Mouse (Mus musculus): ENCODE measurements at regions not wholly inside any gene's neighbourhood (a gene's known extent, or its start where the extent isn't known, plus 50 kb on each side); places are given as distances from the start of the nearest gene placed in this dataset.

GRCm38 (mm10) chr10:23542712-23543111 lies 192.1 kb upstream of the Eya4 start:
- Histone ChIP-seq H3K27me3 (ENCODE audit: control insufficient read depth, insufficient read depth, low read length) (no peaks in the 10 kb centered on the region), H3K36me3 (ENCODE audit: control insufficient read depth, insufficient read depth, low read length) (no peaks in the 10 kb centered on the region), H3K4me3 (ENCODE audit: low read depth, low read length) (no peak overlapping the region), H3K4me1 (ENCODE audit: control insufficient read depth, insufficient read depth, low read length) (no peaks in the 10 kb centered on the region), H3K27ac (ENCODE audit: low read length) (no peak overlapping the region), H3K9ac (replicated peaks; ENCODE audit: low read depth, low read length) (no peak overlapping the region), H3K4me2 (replicated peaks; ENCODE audit: low read depth, low read length) (no peak overlapping the region), H3K9me3 (ENCODE audit: control insufficient read depth, low read depth, low read length) (no peaks in the 10 kb centered on the region)
- no peak for ATAC-seq (ENCODE audit: insufficient number of reproducible peaks, insufficient read depth, low FRiP score, low read depth)
- 76% methylated on average over 11 of the region's 11 CpGs for WGBS

GRCm38 (mm10) chr10:23541914-23542313 lies 191.3 kb upstream of the Eya4 start:
- Histone ChIP-seq H3K36me3 (ENCODE audit: control insufficient read depth, insufficient read depth, low read length) (no peaks in the 10 kb centered on the region), H3K4me2 (replicated peaks; ENCODE audit: low read depth, low read length) (no peak overlapping the region), H3K27me3 (ENCODE audit: control insufficient read depth, insufficient read depth, low read length) (no peaks in the 10 kb centered on the region), H3K4me1 (ENCODE audit: control insufficient read depth, insufficient read depth, low read length) (no peaks in the 10 kb centered on the region), H3K4me3 (ENCODE audit: low read depth, low read length) (no peak overlapping the region), H3K9ac (replicated peaks; ENCODE audit: low read depth, low read length) (no peak overlapping the region), H3K27ac (ENCODE audit: low read length) (no peak overlapping the region), H3K9me3 (ENCODE audit: control insufficient read depth, low read depth, low read length) (no peaks in the 10 kb centered on the region)
- ATAC-seq (ENCODE audit: insufficient number of reproducible peaks, insufficient read depth, low FRiP score, low read depth): no peak
- whole genome bisulfite sequencing: 44% methylated on average over 5 of the region's 5 CpGs

GRCm38 (mm10) chr10:23534636-23535035 lies 184.1 kb upstream of the Eya4 start:
- Histone ChIP-seq H3K9me3 (ENCODE audit: control insufficient read depth, low read depth, low read length) (no peaks in the 10 kb centered on the region), H3K4me3 (ENCODE audit: low read depth, low read length) (no peak overlapping the region), H3K9ac (replicated peaks; ENCODE audit: low read depth, low read length) (no peak overlapping the region), H3K4me2 (replicated peaks; ENCODE audit: low read depth, low read length) (no peak overlapping the region), H3K27me3 (ENCODE audit: control insufficient read depth, insufficient read depth, low read length) (no peaks in the 10 kb centered on the region), H3K27ac (ENCODE audit: low read length) (no peak overlapping the region), H3K4me1 (ENCODE audit: control insufficient read depth, insufficient read depth, low read length) (no peaks in the 10 kb centered on the region), H3K36me3 (ENCODE audit: control insufficient read depth, insufficient read depth, low read length) (no peaks in the 10 kb centered on the region)
- no peak for ATAC-seq (ENCODE audit: insufficient number of reproducible peaks, insufficient read depth, low FRiP score, low read depth)

- Histone ChIP-seq H3K4me2 (replicated peaks; ENCODE audit: low read depth, low read length) (no peak overlapping the region), H3K4me1 (ENCODE audit: control insufficient read depth, insufficient read depth, low read length) (no peaks in the 10 kb centered on the region)
Observed at GRCm38 (mm10) chr10:23531964-23532758, 181.6 kb upstream of the Eya4 start.

GRCm38 (mm10) chr10:23530715-23531114 lies 180.1 kb upstream of the Eya4 start:
- no peaks in the 10 kb centered on the region for H3K4me1 ChIP-seq (ENCODE audit: control insufficient read depth, insufficient read depth, low read length)
- H3K4me2 ChIP-seq (replicated peaks; ENCODE audit: low read depth, low read length): no peak overlapping the region
- no peaks in the 10 kb centered on the region for H3K27me3 ChIP-seq (ENCODE audit: control insufficient read depth, insufficient read depth, low read length)
- H3K4me3 ChIP-seq (ENCODE audit: low read depth, low read length): no peak overlapping the region
- no peak overlapping the region for H3K9ac ChIP-seq (replicated peaks; ENCODE audit: low read depth, low read length)
- H3K27ac ChIP-seq (ENCODE audit: low read length): no peak overlapping the region
- H3K9me3 ChIP-seq (ENCODE audit: control insufficient read depth, low read depth, low read length): no peaks in the 10 kb centered on the region
- H3K36me3 ChIP-seq (ENCODE audit: control insufficient read depth, insufficient read depth, low read length): no peaks in the 10 kb centered on the region
- 78% methylated on average over 3 of the region's 3 CpGs for WGBS
- ATAC-seq (ENCODE audit: insufficient number of reproducible peaks, insufficient read depth, low FRiP score, low read depth): no peak

More at GRCm38 (mm10) chr10:23531964-23532758, 181.6 kb upstream of the Eya4 start:
- no peak overlapping the region for H3K4me3 ChIP-seq (ENCODE audit: low read depth, low read length)
- no peaks in the 10 kb centered on the region for H3K27me3 ChIP-seq (ENCODE audit: control insufficient read depth, insufficient read depth, low read length)
- no peaks in the 10 kb centered on the region for H3K9me3 ChIP-seq (ENCODE audit: control insufficient read depth, low read depth, low read length)
- no peaks in the 10 kb centered on the region for H3K36me3 ChIP-seq (ENCODE audit: control insufficient read depth, insufficient read depth, low read length)
- no peak for ATAC-seq (ENCODE audit: insufficient number of reproducible peaks, insufficient read depth, low FRiP score, low read depth)
- WGBS: 71% methylated on average over 17 of the region's 17 CpGs
- H3K27ac ChIP-seq (ENCODE audit: low read length): no peak overlapping the region
- no peak overlapping the region for H3K9ac ChIP-seq (replicated peaks; ENCODE audit: low read depth, low read length)

- no peaks in the 10 kb centered on the region for H3K4me1 ChIP-seq (ENCODE audit: control insufficient read depth, insufficient read depth, low read length)
- ATAC-seq (ENCODE audit: insufficient number of reproducible peaks, insufficient read depth, low FRiP score, low read depth): no peak
- H3K9ac ChIP-seq (replicated peaks; ENCODE audit: low read depth, low read length): no peak overlapping the region
Observed at GRCm38 (mm10) chr10:23526796-23527195, 176.2 kb upstream of the Eya4 start.

GRCm38 (mm10) chr10:23522664-23523063 lies 172.1 kb upstream of the Eya4 start:
- no peak overlapping the region for H3K4me3 ChIP-seq (ENCODE audit: low read depth, low read length)
- no peaks in the 10 kb centered on the region for H3K9me3 ChIP-seq (ENCODE audit: control insufficient read depth, low read depth, low read length)
- H3K4me1 ChIP-seq (ENCODE audit: control insufficient read depth, insufficient read depth, low read length): no peaks in the 10 kb centered on the region
- no peak for ATAC-seq (ENCODE audit: insufficient number of reproducible peaks, insufficient read depth, low FRiP score, low read depth)
- no peak overlapping the region for H3K4me2 ChIP-seq (replicated peaks; ENCODE audit: low read depth, low read length)
- no peaks in the 10 kb centered on the region for H3K27me3 ChIP-seq (ENCODE audit: control insufficient read depth, insufficient read depth, low read length)
- WGBS: 59% methylated on average over 1 of the region's 1 CpGs
- no peaks in the 10 kb centered on the region for H3K36me3 ChIP-seq (ENCODE audit: control insufficient read depth, insufficient read depth, low read length)
- no peak overlapping the region for H3K27ac ChIP-seq (ENCODE audit: low read length)
- no peak overlapping the region for H3K9ac ChIP-seq (replicated peaks; ENCODE audit: low read depth, low read length)

More at GRCm38 (mm10) chr10:23526796-23527195, 176.2 kb upstream of the Eya4 start:
- no peaks in the 10 kb centered on the region for H3K27me3 ChIP-seq (ENCODE audit: control insufficient read depth, insufficient read depth, low read length)
- no peak overlapping the region for H3K27ac ChIP-seq (ENCODE audit: low read length)
- no peak overlapping the region for H3K4me3 ChIP-seq (ENCODE audit: low read depth, low read length)
- no peaks in the 10 kb centered on the region for H3K36me3 ChIP-seq (ENCODE audit: control insufficient read depth, insufficient read depth, low read length)
- no peaks in the 10 kb centered on the region for H3K9me3 ChIP-seq (ENCODE audit: control insufficient read depth, low read depth, low read length)
- H3K4me2 ChIP-seq (replicated peaks; ENCODE audit: low read depth, low read length): no peak overlapping the region

- Histone ChIP-seq H3K4me2 (replicated peaks; ENCODE audit: low read depth, low read length) (no peak overlapping the region), H3K36me3 (ENCODE audit: control insufficient read depth, insufficient read depth, low read length) (no peaks in the 10 kb centered on the region), H3K9me3 (ENCODE audit: control insufficient read depth, low read depth, low read length) (no peaks in the 10 kb centered on the region), H3K4me3 (ENCODE audit: low read depth, low read length) (no peak overlapping the region), H3K4me1 (ENCODE audit: control insufficient read depth, insufficient read depth, low read length) (peaks cover 3% of the 10 kb centered on the region; the same call in 1 of the 2 replicates), H3K27ac (ENCODE audit: low read length) (no peak overlapping the region), H3K9ac (replicated peaks; ENCODE audit: low read depth, low read length) (no peak overlapping the region), H3K27me3 (ENCODE audit: control insufficient read depth, insufficient read depth, low read length) (no peaks in the 10 kb centered on the region)
- 69% methylated on average over 7 of the region's 7 CpGs for WGBS
- ATAC-seq (ENCODE audit: insufficient number of reproducible peaks, insufficient read depth, low FRiP score, low read depth): no peak
Observed at GRCm38 (mm10) chr10:23493647-23494046, 143.1 kb upstream of the Eya4 start.

GRCm38 (mm10) chr10:23492971-23493370 lies 142.4 kb upstream of the Eya4 start:
- Histone ChIP-seq H3K4me2 (replicated peaks; ENCODE audit: low read depth, low read length) (no peak overlapping the region), H3K27me3 (ENCODE audit: control insufficient read depth, insufficient read depth, low read length) (no peaks in the 10 kb centered on the region), H3K9ac (replicated peaks; ENCODE audit: low read depth, low read length) (no peak overlapping the region), H3K27ac (ENCODE audit: low read length) (no peak overlapping the region), H3K4me3 (ENCODE audit: low read depth, low read length) (no peak overlapping the region), H3K9me3 (ENCODE audit: control insufficient read depth, low read depth, low read length) (no peaks in the 10 kb centered on the region), H3K4me1 (ENCODE audit: control insufficient read depth, insufficient read depth, low read length) (peaks cover 3% of the 10 kb centered on the region; the same call in 1 of the 2 replicates), H3K36me3 (ENCODE audit: control insufficient read depth, insufficient read depth, low read length) (no peaks in the 10 kb centered on the region)
- WGBS: 72% methylated on average over 5 of the region's 5 CpGs
- ATAC-seq (ENCODE audit: insufficient number of reproducible peaks, insufficient read depth, low FRiP score, low read depth): no peak

All from stomach, embryonic 14.5 days (tissue).